Mouse (Mus musculus) erythroblast, adult 5-6 weeks (primary cell): ENCODE measurements at regions not wholly inside any gene's neighbourhood (a gene's known extent, or its start where the extent isn't known, plus 50 kb on each side); places are given as distances from the start of the nearest gene placed in this dataset.
"Not testable (repeated sequence)": the region's sequence is repeated elsewhere in the genome, so short reads cannot be mapped to it uniquely, and the experiment has no call there.

ENCODE experiments used
- ATAC-seq: replicated peaks from 2 replicates; pipeline ENCODE4 v1.8.0; 2016; ENCODE audit warnings: moderate number of reproducible peaks, mild to moderate bottlenecking, moderate TSS enrichment, inconsistent platforms; ENCODE audit not compliant: poor library complexity, low FRiP score, severe bottlenecking

- ATAC-seq = no peak
Measured at GRCm38 (mm10) chr9:33152186-33152585, 516.2 kb downstream of the Ets1 start.

DNA sequence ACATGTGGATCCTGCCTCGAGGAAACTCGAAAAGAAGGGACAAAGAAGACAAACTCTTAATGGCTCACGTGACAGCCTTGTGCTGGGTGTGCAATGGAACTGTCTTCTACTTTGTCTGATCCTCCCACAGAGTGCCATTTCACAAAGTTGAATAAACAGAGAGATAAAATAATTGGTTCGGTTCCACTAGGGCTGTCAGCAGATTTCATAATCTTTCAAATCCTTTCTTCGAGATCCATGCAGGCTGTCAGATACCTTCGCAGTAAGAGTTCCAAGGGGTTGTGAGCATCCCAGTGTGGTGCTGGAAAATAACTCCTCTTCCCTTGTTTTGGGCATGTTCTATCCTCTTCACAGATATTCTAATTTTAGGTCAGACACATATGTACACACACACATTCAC lies 532.1 kb downstream of the Ets1 start:
- ATAC-seq = no peak

- not testable (repeated sequence) for ATAC-seq
Measured at GRCm38 (mm10) chr9:33169093-33169492, 533.1 kb downstream of the Ets1 start.

- ATAC-seq = no peak
Measured at GRCm38 (mm10) chr9:33180066-33180465, 544.0 kb downstream of the Ets1 start.

GRCm38 (mm10) chr9:33187187-33187586 lies 551.2 kb downstream of the Ets1 start:
- no peak for ATAC-seq

DNA sequence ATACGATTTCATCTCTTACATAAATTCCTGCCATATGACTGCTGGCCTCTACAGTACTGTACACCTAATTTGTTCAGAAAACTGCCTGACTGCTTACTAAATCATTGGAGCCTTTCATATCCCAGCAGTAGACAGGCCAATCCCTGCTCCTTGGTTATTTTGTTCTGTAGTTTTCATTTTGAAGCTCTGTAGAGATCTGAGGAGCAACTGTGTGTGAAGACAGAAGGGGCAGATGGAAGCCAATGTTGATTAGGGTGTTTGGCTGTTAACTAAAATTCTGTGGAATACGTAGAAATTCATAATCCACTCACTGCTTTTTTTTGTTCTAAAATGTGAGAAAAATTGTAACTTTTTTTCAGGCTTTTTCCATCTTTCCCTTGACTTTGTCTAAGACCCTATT lies 573.1 kb downstream of the Ets1 start:
- ATAC-seq = no peak

- no peak for ATAC-seq
Measured at GRCm38 (mm10) chr9:33214523-33214922, 578.5 kb downstream of the Ets1 start.

GRCm38 (mm10) chr9:33220981-33221380 lies 585.0 kb downstream of the Ets1 start:
- ATAC-seq = no peak

GRCm38 (mm10) chr9:33222066-33222805 lies 586.2 kb downstream of the Ets1 start:
- no peak for ATAC-seq

DNA sequence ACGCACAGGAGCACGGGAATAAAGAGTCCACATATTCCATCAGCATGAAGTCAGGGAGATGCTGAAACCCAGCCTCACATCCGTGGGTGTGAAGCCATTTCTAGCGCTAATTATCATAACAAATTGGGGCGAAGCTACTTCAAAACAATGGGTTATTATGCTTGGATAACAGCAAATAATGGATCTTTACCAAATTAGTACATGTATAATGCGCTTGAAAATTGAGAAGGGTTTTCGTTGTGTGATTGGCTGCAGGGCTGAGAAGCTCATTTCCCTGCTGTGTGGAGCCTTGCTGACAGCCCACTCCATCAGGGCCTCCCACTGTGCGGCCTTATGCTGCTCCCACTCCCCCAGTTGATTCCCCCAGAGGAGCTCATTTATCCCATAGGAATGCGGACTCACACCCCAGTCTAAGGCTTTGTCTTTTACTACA lies 597.7 kb downstream of the Ets1 start:
- ATAC-seq = no peak

- ATAC-seq = no peak
Measured at GRCm38 (mm10) chr9:33238190-33238589, 602.2 kb downstream of the Ets1 start.

DNA sequence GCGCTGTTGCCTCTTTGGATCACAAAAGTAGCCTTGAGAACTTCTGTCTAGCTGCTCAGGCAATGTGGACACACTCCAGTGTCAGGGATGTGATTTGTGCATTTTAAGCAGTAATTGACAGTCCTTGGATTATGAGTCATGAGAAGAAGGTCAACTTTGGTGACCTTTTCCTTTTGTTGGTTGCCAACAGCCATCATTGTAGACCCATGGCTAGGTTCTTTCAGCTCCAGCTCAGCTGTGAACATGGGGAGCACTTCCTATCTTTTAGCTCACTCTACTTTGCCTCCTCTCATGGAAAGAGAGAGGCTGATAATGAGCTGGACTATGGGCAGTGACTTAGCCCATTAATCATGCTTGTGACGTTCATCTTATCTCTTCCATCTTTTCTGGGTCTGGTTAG lies 602.8 kb downstream of the Ets1 start:
- ATAC-seq = no peak

DNA sequence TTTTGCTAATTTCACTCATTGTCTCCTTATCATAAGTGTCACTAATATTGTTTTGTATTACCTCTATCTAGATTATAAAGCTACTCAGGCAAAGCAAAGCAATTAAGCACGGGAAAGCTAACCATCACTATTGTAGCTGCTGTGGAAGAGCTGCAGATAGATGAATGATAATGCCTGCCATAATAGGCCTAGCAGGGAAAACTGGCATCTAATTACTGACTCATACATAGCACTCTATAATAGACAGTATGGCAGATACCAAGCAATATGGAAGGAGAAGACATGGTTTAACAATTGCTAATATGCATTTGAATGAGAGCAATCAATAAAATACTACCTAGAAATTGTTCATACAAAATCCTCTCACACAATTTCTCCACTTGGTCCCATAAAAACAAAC lies 604.5 kb downstream of the Ets1 start:
- ATAC-seq = no peak

DNA sequence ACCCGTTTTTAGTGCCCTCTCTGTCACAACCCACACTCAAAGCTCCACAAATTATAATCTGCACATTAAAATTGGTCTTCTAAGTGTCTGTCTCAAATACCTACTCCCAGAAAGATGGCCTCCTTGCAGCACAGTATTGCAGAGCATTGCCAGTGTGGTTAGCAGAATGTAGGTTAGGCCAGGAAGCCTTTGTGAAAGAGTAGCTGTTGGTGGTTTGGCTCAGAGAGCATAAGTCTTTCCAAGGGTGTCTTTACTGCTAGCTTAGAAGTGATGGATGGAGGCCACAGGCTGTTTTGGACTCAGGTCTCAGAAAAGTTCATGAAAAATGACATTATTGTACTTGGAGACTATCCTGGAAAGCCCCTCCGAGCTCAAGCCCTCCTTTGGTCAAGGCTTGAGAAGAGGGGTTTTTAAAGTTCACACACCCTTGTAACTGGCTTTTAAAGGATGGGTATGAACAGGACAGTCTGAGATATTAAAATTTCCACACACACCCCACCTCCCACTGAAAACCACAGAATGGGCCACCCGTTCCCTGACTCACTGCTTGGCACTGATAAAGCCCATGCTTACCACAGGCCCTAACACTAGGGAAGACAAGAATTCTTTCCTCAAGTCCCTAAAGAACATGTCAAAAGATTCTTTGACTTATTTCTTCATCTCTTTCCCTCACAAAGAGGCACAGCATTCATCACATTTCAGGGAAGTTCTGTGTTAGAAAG lies 605.1 kb downstream of the Ets1 start:
- no peak for ATAC-seq

DNA sequence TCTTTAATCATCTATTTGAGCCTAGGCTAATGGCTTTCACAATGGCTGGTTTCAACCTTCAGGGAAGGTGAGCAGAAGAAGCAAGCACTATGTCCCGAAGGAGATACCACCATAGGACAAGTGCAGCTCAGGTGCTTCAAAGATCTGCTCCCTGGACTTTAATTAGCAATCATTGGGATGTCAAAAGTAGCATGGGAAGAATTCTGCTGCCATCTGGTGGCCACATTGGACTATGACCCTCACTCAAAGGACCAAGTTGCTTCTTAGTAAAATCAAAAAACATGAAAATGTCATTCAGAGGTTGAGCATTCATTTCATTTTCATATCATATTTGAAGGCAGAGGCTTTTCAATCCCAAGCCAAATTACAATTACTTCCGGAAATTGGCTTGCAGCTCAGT lies 610.9 kb downstream of the Ets1 start:
- ATAC-seq = no peak

- ATAC-seq = no peak
Measured at GRCm38 (mm10) chr9:33258241-33258640, 622.2 kb downstream of the Ets1 start.

- ATAC-seq = no peak
Measured at GRCm38 (mm10) chr9:33260171-33260570, 624.1 kb downstream of the Ets1 start.

DNA sequence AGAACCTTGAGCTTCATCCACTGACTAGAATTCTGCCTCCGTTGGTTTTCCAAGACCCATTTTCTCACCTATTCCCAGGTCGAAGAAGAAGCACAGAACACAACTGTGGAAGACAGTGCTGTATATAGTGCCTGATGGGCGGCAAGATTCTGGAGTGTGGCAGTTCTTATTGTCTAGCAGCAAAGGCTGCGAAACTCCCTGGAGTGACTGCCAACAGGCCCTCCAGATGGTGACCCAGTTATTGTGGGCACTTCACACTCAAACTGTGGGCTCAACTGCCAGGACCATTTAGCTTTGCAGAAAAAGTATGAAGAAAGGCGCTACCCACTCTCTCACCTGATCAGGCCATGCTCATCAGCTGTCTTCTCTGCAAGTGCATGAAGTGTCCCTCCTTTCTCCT lies 653.4 kb downstream of the Ets1 start:
- ATAC-seq = no peak

DNA sequence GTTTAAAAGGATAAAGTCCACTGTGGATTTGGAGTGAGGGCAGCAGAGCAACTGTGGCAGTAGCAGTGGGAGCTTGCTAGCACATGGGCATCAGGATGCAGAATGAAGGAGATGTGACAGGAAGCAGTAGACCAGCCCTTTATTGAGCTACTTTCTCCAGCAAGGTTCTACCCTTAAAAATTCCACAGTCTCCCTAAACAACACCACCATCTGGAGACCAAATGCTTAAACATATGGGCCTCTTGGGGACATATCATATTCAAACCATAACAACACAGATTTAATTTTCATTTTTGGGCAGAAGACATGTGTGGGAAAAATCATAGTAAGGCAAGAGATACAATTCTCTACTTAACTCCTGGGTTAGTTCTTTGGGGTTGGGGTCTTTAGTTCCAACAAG lies 656.1 kb downstream of the Ets1 start:
- ATAC-seq = no peak

- ATAC-seq = no peak
Measured at GRCm38 (mm10) chr9:33295925-33296324, 659.9 kb downstream of the Ets1 start.

DNA sequence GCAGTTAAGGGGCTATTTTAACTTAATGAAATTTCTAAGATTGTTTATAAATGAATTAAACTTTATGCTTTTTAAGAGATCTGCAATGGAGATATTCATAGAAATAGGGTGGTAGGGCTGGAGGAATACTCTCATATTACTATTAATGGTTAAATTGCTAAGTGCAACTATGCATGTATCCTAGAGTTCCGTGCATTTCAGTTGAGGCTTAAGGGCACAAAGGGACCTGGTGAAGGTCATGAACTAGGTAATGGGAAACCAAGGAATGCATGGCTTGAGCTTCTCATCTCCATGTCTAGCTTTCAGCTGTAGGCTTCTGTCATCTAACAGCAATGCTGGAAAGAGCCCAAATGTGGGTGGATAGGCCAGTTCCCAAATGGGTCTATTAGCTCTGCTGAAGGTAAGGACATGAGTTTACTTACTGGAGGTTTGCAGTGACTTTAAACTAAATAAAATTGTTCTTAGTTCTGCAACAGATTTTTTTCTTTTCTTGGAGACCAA lies 683.6 kb downstream of the Ets1 start:
- ATAC-seq = no peak
